Mouse (Mus musculus) midbrain, postnatal 0 days (tissue): ENCODE measurements around the gene S100a8. TPM values are rescaled to one million over a fixed set of nuclear protein-coding genes. Genes with fewer than 3 reads are reported as not detected.
A peak's percentile ranks its signal among the peaks of the same experiment; 100 is the strongest.

Experiments used
- ATAC-seq: fragments of 200-750 bp; cut with Nextera tagmentation; 2 replicates; pipeline ENCODE4 v1.8.0; 2017; ENCODE audit warnings: moderate number of reproducible peaks, mild to moderate bottlenecking, moderate TSS enrichment, moderate library complexity; ENCODE audit not compliant: low FRiP score
- DNase-seq: peaks from one replicate; pipeline ENCODE4 v3.0.0-alpha.2; 2015; ENCODE audit warnings: low spot score
- H3K27ac ChIP-seq: fragments of 300-500 bp; sonication (generic); 2 replicates; pipeline ENCODE4 v1.5.1; 2014; ENCODE audit warnings: low read depth, mild to moderate bottlenecking, low read length, mixed read lengths
- H3K27me3 ChIP-seq: fragments of 300-500 bp; sonication (generic); 2 replicates; pipeline ENCODE4 v1.6.1; 2014; ENCODE audit warnings: low read length, control low read depth, mixed read lengths; ENCODE audit not compliant: insufficient read depth
- H3K36me3 ChIP-seq: fragments of 300-500 bp; sonication (generic); 2 replicates; pipeline ENCODE4 v1.6.1; 2014; ENCODE audit warnings: low read length, control low read depth, mixed read lengths; ENCODE audit not compliant: insufficient read depth
- H3K4me1 ChIP-seq: fragments of 300-500 bp; sonication (generic); 2 replicates; pipeline ENCODE4 v1.6.1; 2014; ENCODE audit warnings: mild to moderate bottlenecking, control low read depth, antibody characterized with exemption, low read length, mixed read lengths; ENCODE audit not compliant: insufficient read depth
- H3K4me2 ChIP-seq: fragments of 300-500 bp; sonication (generic); 2 replicates; pipeline ENCODE4 v1.6.1; 2014; ENCODE audit warnings: low read depth, mild to moderate bottlenecking, low read length, mixed read lengths; ENCODE audit not compliant: poor library complexity, severe bottlenecking
- H3K4me3 ChIP-seq: fragments of 300-500 bp; sonication (generic); 2 replicates; pipeline ENCODE4 v1.5.1; 2014; ENCODE audit warnings: low read depth, mild to moderate bottlenecking, low read length, moderate library complexity
- H3K9ac ChIP-seq: fragments of 300-500 bp; sonication (generic); replicated peaks from 2 replicates; pipeline ENCODE4 v1.6.1; 2014; ENCODE audit warnings: mild to moderate bottlenecking, low read length, moderate library complexity, mixed read lengths; ENCODE audit not compliant: poor library complexity, severe bottlenecking
- H3K9me3 ChIP-seq: fragments of 300-500 bp; sonication (generic); 2 replicates; pipeline ENCODE4 v1.6.1; 2016; ENCODE audit warnings: low read length, control low read depth
- CTCF ChIP-seq: IDR thresholded peaks from 2 replicates; pipeline ENCODE4 v1.5.1; 2016; ENCODE audit warnings: antibody characterized with exemption, mild to moderate bottlenecking
- WGBS: fragments of 180-500 bp; shearing (Covaris S2); extraction: QIAGEN DNeasy Blood & Tissue Kit; methylation state at CpG from one replicate; pipeline ENCODE4 v1.1.7; 2014; 5-methylcytosine and 5-hydroxymethylcytosine counted together
- polyA plus RNA-seq: library from polyadenylated mRNA; unstranded; fragments of >200 nt; fragmentation: Nextera tagmentation; extraction: Ambion mirVana; gene quantifications from 2 replicates; pipeline ENCODE4 v1.2.1, GENCODE M21; 2015
- total RNA-seq: library from RNA; depleted of rRNA; stranded (reverse); fragments of >200 nt; gene quantifications from 2 replicates; pipeline ENCODE4 v1.2.3, GENCODE M21; 2014; rRNA removed

S100a8 gene
- total RNA-seq (0.93 and 1.8 TPM in 2 replicates), polyA plus RNA-seq (2.2 and 4.2 TPM in 2 replicates)

DNA sequence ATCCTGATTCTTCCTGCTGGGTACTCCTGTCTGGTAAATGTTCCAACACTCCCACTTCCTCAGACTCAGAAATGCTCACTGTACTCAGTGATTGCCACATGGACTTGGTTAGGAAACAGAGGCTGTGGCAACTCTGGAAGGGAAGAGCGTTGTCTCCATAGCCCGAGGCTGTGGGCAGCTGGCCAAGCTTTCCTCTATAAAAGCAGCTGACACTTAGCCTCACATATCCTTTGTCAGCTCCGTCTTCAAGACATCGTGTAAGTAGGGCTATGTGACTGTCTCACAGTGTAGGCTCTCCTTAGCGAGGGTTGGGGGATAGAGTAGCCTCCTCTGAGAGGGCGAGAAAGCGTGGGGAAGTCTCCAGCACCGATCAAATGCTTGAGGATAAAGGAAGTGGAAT is at the start of gene S100a8:
TSS of gene S100a8 (plus strand) at position 133 of the 400 bp plus-strand sequence.
- 63% methylated on average over 8 of the region's 8 CpGs for WGBS
- H3K27me3 ChIP-seq = no peaks in the 10 kb centered on the region
- no peaks in the 10 kb centered on the region for H3K9me3 ChIP-seq
- no peak within 1 kb of the TSS for H3K9ac ChIP-seq
- no peaks in the 10 kb centered on the region for H3K4me1 ChIP-seq
- H3K36me3 ChIP-seq = no peaks in the 10 kb centered on the region
- no peak within 1 kb of the TSS for H3K4me2 ChIP-seq
- no peak within 1 kb of the TSS for H3K4me3 ChIP-seq
- ATAC-seq = no peak
- H3K27ac ChIP-seq = no peak within 1 kb of the TSS
- no peak for TF ChIP-seq CTCF
- no peak for DNase-seq

DNA sequence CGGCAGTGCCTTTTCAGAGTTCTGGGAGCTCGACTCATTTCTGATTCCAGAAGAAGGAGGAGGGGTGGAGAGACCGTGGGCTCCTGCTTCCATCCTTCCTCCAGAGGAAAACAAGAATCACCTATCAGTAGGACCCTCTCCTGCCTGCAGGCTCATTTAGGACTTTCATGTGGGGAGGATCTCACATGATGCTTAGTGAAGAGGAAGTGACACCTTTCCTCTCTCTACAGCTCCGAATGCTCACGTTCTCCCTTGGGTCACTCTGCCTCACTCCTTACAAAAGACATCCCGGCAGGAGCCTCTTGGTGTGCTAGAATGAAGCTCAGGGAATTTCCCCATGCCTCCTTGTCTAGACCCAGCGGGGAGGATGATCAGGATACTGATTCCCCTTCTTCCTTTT is 47.2 kb upstream of the S100a8 start:
- ATAC-seq (no peak), DNase-seq (no peak)
- no peak overlapping the region for H3K4me2 ChIP-seq
- no peak overlapping the region for H3K4me3 ChIP-seq
- TF ChIP-seq CTCF = no peak
- no peaks in the 10 kb centered on the region for H3K9me3 ChIP-seq
- no peaks in the 10 kb centered on the region for H3K36me3 ChIP-seq
- no peaks in the 10 kb centered on the region for H3K27me3 ChIP-seq
- H3K4me1 ChIP-seq = 0 out of 2 replicates have a peak, but pooled peaks cover 12% of the 10 kb centered on the region
- no peak overlapping the region for H3K9ac ChIP-seq
- H3K27ac ChIP-seq = no peak overlapping the region
- WGBS = 59% methylated on average over 7 of the region's 7 CpGs

- no peaks in the 10 kb centered on the region for H3K9me3 ChIP-seq
- H3K4me2 ChIP-seq = no peak overlapping the region
- 0% methylated on average over 2 of the region's 2 CpGs for WGBS
- DNase-seq = peak; percentile 74
- peak; percentile 62; the same call in 1 of the 2 replicates for ATAC-seq
- no peaks in the 10 kb centered on the region for H3K27me3 ChIP-seq
- H3K4me1 ChIP-seq = 0 out of 2 replicates have a peak, but pooled peaks cover 12% of the 10 kb centered on the region
- H3K9ac ChIP-seq = no peak overlapping the region
- H3K4me3 ChIP-seq = no peak overlapping the region
- peak overlapping the region; percentile 4; the same call in 1 of the 2 replicates for H3K27ac ChIP-seq
- no peak for TF ChIP-seq CTCF
- no peaks in the 10 kb centered on the region for H3K36me3 ChIP-seq
Observed at GRCm38 (mm10) chr3:90623435-90624071, 45.2 kb upstream of the S100a8 start.

- Histone ChIP-seq H3K9ac (no peak overlapping the region), H3K4me3 (no peak overlapping the region), H3K4me1 (0 out of 2 replicates have a peak, but pooled peaks cover 12% of the 10 kb centered on the region), H3K9me3 (no peaks in the 10 kb centered on the region), H3K27ac (no peak overlapping the region), H3K4me2 (no peak overlapping the region), H3K36me3 (no peaks in the 10 kb centered on the region), H3K27me3 (no peaks in the 10 kb centered on the region)
- no peak for TF ChIP-seq CTCF
- ATAC-seq = no peak
- DNase-seq = no peak
- 82% methylated on average over 5 of the region's 5 CpGs for WGBS
Observed at GRCm38 (mm10) chr3:90625496-90625895, 43.3 kb upstream of the S100a8 start.

GRCm38 (mm10) chr3:90626266-90627021 is 42.3 kb upstream of the S100a8 start:
- H3K36me3 ChIP-seq = no peaks in the 10 kb centered on the region
- H3K27me3 ChIP-seq = no peaks in the 10 kb centered on the region
- no peak overlapping the region for H3K4me2 ChIP-seq
- no peak overlapping the region for H3K4me3 ChIP-seq
- DNase-seq = no peak
- no peaks in the 10 kb centered on the region for H3K9me3 ChIP-seq
- no peak for ATAC-seq
- 0 out of 2 replicates have a peak, but pooled peaks cover 12% of the 10 kb centered on the region for H3K4me1 ChIP-seq
- no peak overlapping the region for H3K27ac ChIP-seq
- TF ChIP-seq CTCF = no peak
- WGBS = 71% methylated on average over 9 of the region's 9 CpGs
- no peak overlapping the region for H3K9ac ChIP-seq

GRCm38 (mm10) chr3:90627366-90627765 is 41.4 kb upstream of the S100a8 start:
- Histone ChIP-seq H3K4me2 (no peak overlapping the region), H3K4me3 (no peak overlapping the region), H3K9ac (no peak overlapping the region), H3K36me3 (no peaks in the 10 kb centered on the region), H3K27me3 (no peaks in the 10 kb centered on the region), H3K9me3 (no peaks in the 10 kb centered on the region), H3K27ac (no peak overlapping the region), H3K4me1 (0 out of 2 replicates have a peak, but pooled peaks cover 12% of the 10 kb centered on the region)
- no peak for TF ChIP-seq CTCF
- WGBS = 95% methylated on average over 5 of the region's 5 CpGs
- DNase-seq (no peak), ATAC-seq (no peak)
